In genomic region chr7:105411874-105412632, GRCm38 (mm10) we compare ENCODE assay signal across 8 mouse cellular contexts. TPM values are rescaled to one million over a fixed set of nuclear protein-coding genes. Genes with fewer than 3 reads are reported as not detected.
A peak's percentile ranks its signal among the peaks of the same experiment; 100 is the strongest.
DNase-seq lines count a peak whose midpoint lies in the region; ATAC-seq and TF ChIP-seq lines count a peak whose summit lies in the region.
"Not testable (repeated sequence)": the region's sequence is repeated elsewhere in the genome, so short reads cannot be mapped to it uniquely, and the experiment has no call there.
"Had no signal": no experiment of that assay in that cellular context is flagged by ENCODE, and none has a peak within 500 bp of the region (broad histone marks: within the 10 kb centered on the region; RNA-seq: fewer than 3 reads in every experiment).

No protein-coding gene starts in this region.

- H3K9ac ChIP-seq in intestine, embryonic 14.5 days (ENCODE audit: low read length): not testable (repeated sequence)

- H3K4me2 ChIP-seq in intestine, embryonic 14.5 days (ENCODE audit: low read length): not testable (repeated sequence)

- peak; percentile 99 for TF ChIP-seq CTCF in left cerebral cortex, adult 2 months (IDR thresholded peaks at IDR 0.05)

- H3K4me3 ChIP-seq in intestine, embryonic 14.5 days (ENCODE audit: low read depth, low read length); left cerebral cortex, adult 2 months; midbrain, embryonic 10.5 days: not testable (repeated sequence)

- 50% methylated on average over 8 of the region's 8 CpGs for WGBS in intestine, embryonic 14.5 days
- 64% methylated on average over 8 of the region's 8 CpGs for WGBS in midbrain, embryonic 10.5 days

- not testable (repeated sequence) for H3K36me3 ChIP-seq in intestine, embryonic 14.5 days (ENCODE audit: control insufficient read depth, insufficient read depth, low read length); midbrain, embryonic 10.5 days

- not testable (repeated sequence) for ATAC-seq in intestine, embryonic 14.5 days (replicated peaks; ENCODE audit: low FRiP score, low TSS enrichment, low read depth)

- intact Hi-C loops in gastrocnemius, postnatal 14 days (cut with DNase I; ENCODE audit: low total_unique reads): loop anchor here (5.0 kb wide), 1 partner anchor 60 kb away; no protein-coding TSS in a partner anchor
- intact Hi-C loops in left cerebral cortex, adult 2 months (cut with DNase I): loop anchor here (1.0 to 2.0 kb wide), 2 partner anchors 67 to 103 kb away; no protein-coding TSS in a partner anchor

- H3K4me1 ChIP-seq in intestine, embryonic 14.5 days (replicated peaks; ENCODE audit: control insufficient read depth, insufficient read depth, low read length); midbrain, embryonic 10.5 days: not testable (repeated sequence)

- not testable (repeated sequence) for H3K9me3 ChIP-seq in intestine, embryonic 14.5 days (ENCODE audit: control insufficient read depth, low read length); midbrain, embryonic 10.5 days (replicated peaks)

- not testable (repeated sequence) for H3K27me3 ChIP-seq in intestine, embryonic 14.5 days (replicated peaks; ENCODE audit: control insufficient read depth, insufficient read depth, low read length); midbrain, embryonic 10.5 days (ENCODE audit: low read depth, poor library complexity, severe bottlenecking)

- DNase-seq in adrenal gland, adult 8-10 months: peak; percentile 44
- DNase-seq in embryo, embryonic 10.5 days (ENCODE audit: low spot score): peak; percentile 82
- DNase-seq in gastrocnemius, postnatal 14 days: peak; percentile 70
- DNase-seq in intestine, embryonic 14.5 days (ENCODE audit: low spot score): peak; percentile 93
- peak; percentile 79 to 89 for DNase-seq in left cerebral cortex, adult 2 months (ENCODE audit: extremely low spot score in 1 of 2, low spot score in 2 of 2)
- DNase-seq in midbrain, embryonic 10.5 days (ENCODE audit: low spot score): peak; percentile 70
- DNase-seq in right cerebral cortex, postnatal 4 days: peak; percentile 87

- not testable (repeated sequence) for H3K27ac ChIP-seq in intestine, embryonic 14.5 days (ENCODE audit: low read depth); left cerebral cortex, adult 2 months; midbrain, embryonic 10.5 days (replicated peaks)

RNA-seq across cellular contexts. Expression of gene Cnga4, which starts 7.7 kb away (rescaled TPM):
- not detected for total RNA-seq in adrenal gland, adult 8-10 months (2022)
- total RNA-seq in gastrocnemius, postnatal 14 days (2021): not detected
- polyA plus RNA-seq in intestine, embryonic 14.5 days (2014; fragmentation: Nextera tagmentation; extraction: Ambion mirVana): not detected in 2 replicates
- 1 to 10 TPM in 1 of 2 experiments, under 1 TPM in 1; 0.98 to 1.1 TPM for total RNA-seq in left cerebral cortex, adult 2 months (2021)
- polyA plus RNA-seq in midbrain, embryonic 10.5 days (2016; fragmentation: Nextera tagmentation; extraction: Ambion mirVana): 0.12 TPM in 1 of 2 replicates, not detected in the other
- polyA plus RNA-seq: limb, embryonic 12.5 days had no signal

RNA-seq across cellular contexts. Expression of gene Fam160a2, which starts 12.2 kb away (rescaled TPM):
- total RNA-seq in adrenal gland, adult 8-10 months (2022): 10 to 100 TPM; 28.5 to 34.9 (median 32.1) TPM
- 10 to 100 TPM in 1 of 2 experiments, 1 to 10 TPM in 1; 9.6 to 12.2 TPM for total RNA-seq in gastrocnemius, postnatal 14 days (2021)
- 41.7 and 45.6 TPM in 2 replicates for polyA plus RNA-seq in intestine, embryonic 14.5 days (2014; fragmentation: Nextera tagmentation; extraction: Ambion mirVana)
- total RNA-seq in left cerebral cortex, adult 2 months (2021): 10 to 100 TPM; 74.5 to 80.4 TPM
- 38.6 and 39.3 TPM in 2 replicates for polyA plus RNA-seq in midbrain, embryonic 10.5 days (2016; fragmentation: Nextera tagmentation; extraction: Ambion mirVana)

RNA-seq across cellular contexts. Expression of gene Cckbr, which starts 13.5 kb away (rescaled TPM):
- under 1 TPM in 2 of 4 experiments, not detected in 2; 0.13 to 0.15 TPM for total RNA-seq in adrenal gland, adult 8-10 months (2022)
- not detected for total RNA-seq in gastrocnemius, postnatal 14 days (2021)
- 0.11 and 0.34 TPM in 2 replicates for polyA plus RNA-seq in intestine, embryonic 14.5 days (2014; fragmentation: Nextera tagmentation; extraction: Ambion mirVana)
- 10 to 100 TPM; 64.9 to 65.5 TPM for total RNA-seq in left cerebral cortex, adult 2 months (2021)
- polyA plus RNA-seq in midbrain, embryonic 10.5 days (2016; fragmentation: Nextera tagmentation; extraction: Ambion mirVana): 0.20 and 0.27 TPM in 2 replicates
- polyA plus RNA-seq: limb, embryonic 12.5 days had no signal

RNA-seq across cellular contexts. Expression of gene Gm5901, which starts 37.2 kb away (rescaled TPM):
- total RNA-seq in adrenal gland, adult 8-10 months (2022): not detected
- not detected for total RNA-seq in gastrocnemius, postnatal 14 days (2021)
- polyA plus RNA-seq in intestine, embryonic 14.5 days (2014; fragmentation: Nextera tagmentation; extraction: Ambion mirVana): not detected in 2 replicates
- not detected for total RNA-seq in left cerebral cortex, adult 2 months (2021)
- polyA plus RNA-seq in midbrain, embryonic 10.5 days (2016; fragmentation: Nextera tagmentation; extraction: Ambion mirVana): not detected in 2 replicates
- polyA plus RNA-seq: limb, embryonic 12.5 days had no signal

RNA-seq across cellular contexts. Expression of gene Olfr692, which starts 44.0 kb away (rescaled TPM):
- not detected for total RNA-seq in adrenal gland, adult 8-10 months (2022)
- total RNA-seq in gastrocnemius, postnatal 14 days (2021): not detected
- polyA plus RNA-seq in intestine, embryonic 14.5 days (2014; fragmentation: Nextera tagmentation; extraction: Ambion mirVana): not detected in 2 replicates
- total RNA-seq in left cerebral cortex, adult 2 months (2021): not detected
- polyA plus RNA-seq in midbrain, embryonic 10.5 days (2016; fragmentation: Nextera tagmentation; extraction: Ambion mirVana): not detected in 2 replicates
- polyA plus RNA-seq: limb, embryonic 12.5 days had no signal

Comparison
In these comparisons a context has a peak if more than half of its experiments do, and no peak if none do; other contexts are left out.
1. RNA of gene Cckbr, which starts 13.5 kb away (total RNA-seq): 64.9 to 65.5 TPM in left cerebral cortex, adult 2 months; 0.13 to 0.15 TPM in adrenal gland, adult 8-10 months and not detected in gastrocnemius, postnatal 14 days; every median in the first group is over 10 times any median in the second.
2. Peak in every context shown above with its lines, with median percentiles within 50 percentile points of each other: DNase-seq.